Mouse (Mus musculus): ENCODE measurements around the gene Ugcg. TPM values are rescaled to one million over a fixed set of nuclear protein-coding genes. Genes with fewer than 3 reads are reported as not detected.

Ugcg gene
- polyA plus RNA-seq (2014; fragmentation: Illumina TruSeq; extraction: RNeasy Lipid Tissue Mini Kit (QIAGEN cat#74804); ENCODE audit: low read depth, low replicate concordance), result 10.5 TPM

DNA sequence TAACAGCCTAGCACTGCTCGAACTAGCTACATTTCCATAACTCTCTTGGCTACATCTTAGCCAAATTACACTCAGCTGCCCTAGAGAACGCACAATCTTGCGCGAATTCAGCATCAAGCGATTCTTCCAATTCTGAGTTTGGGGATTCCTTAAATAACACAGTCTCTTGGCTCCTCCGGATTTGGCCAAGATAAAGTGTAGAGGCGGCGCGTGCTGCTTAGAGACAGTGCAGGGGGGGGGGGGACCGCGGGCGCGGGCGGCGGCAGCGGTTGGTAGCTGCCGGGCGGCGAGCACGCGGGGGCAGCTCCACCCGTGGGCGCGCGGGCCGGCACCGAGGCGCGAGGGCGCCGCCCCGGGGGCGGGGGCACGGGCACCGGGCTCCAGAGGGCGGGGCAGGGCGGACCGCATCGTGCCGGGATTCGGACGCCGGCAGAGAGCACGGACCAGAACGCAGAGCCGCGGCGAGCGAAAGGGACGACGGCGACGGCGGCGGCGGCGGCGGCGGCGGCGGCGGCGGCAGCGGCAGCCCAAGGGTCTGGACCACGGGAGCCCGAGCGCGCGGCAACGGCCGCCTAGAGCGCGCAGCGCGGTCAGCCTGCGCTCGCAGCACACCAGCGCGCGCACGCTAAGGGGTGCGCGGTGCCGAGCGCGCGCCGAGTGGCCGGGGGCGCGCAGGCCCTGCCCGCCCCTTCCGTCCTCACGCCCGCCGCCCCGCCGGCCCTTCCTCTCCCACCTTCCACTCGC, at the start of gene Ugcg:
Gene Ugcg (plus strand): TSS at position 456 of the 744 bp plus-strand sequence.

Other genes with a start within 250 kb of the Ugcg start
- gene Zkscan16, start 245.6 kb upstream of the Ugcg start, polyA plus RNA-seq (2014; fragmentation: Illumina TruSeq; extraction: RNeasy Lipid Tissue Mini Kit (QIAGEN cat#74804); ENCODE audit: low read depth, low replicate concordance), result 0.21 TPM
- 2.8 TPM for gene Ptgr1, start 202.1 kb upstream of the Ugcg start, polyA plus RNA-seq (2014; fragmentation: Illumina TruSeq; extraction: RNeasy Lipid Tissue Mini Kit (QIAGEN cat#74804); ENCODE audit: low read depth, low replicate concordance)
- gene Dnajc25, start 194.2 kb upstream of the Ugcg start, polyA plus RNA-seq (2014; fragmentation: Illumina TruSeq; extraction: RNeasy Lipid Tissue Mini Kit (QIAGEN cat#74804); ENCODE audit: low read depth, low replicate concordance), result 15.1 TPM
- not detected for gene Gm20503, start 186.0 kb upstream of the Ugcg start, polyA plus RNA-seq (2014; fragmentation: Illumina TruSeq; extraction: RNeasy Lipid Tissue Mini Kit (QIAGEN cat#74804); ENCODE audit: low read depth, low replicate concordance)
- gene Gng10, start 154.2 kb upstream of the Ugcg start, polyA plus RNA-seq (2014; fragmentation: Illumina TruSeq; extraction: RNeasy Lipid Tissue Mini Kit (QIAGEN cat#74804); ENCODE audit: low read depth, low replicate concordance), result 19.1 TPM
- not detected for gene AI481877, start 50.3 kb upstream of the Ugcg start, polyA plus RNA-seq (2014; fragmentation: Illumina TruSeq; extraction: RNeasy Lipid Tissue Mini Kit (QIAGEN cat#74804); ENCODE audit: low read depth, low replicate concordance)
- gene Susd1, start 249.4 kb downstream of the Ugcg start, polyA plus RNA-seq (2014; fragmentation: Illumina TruSeq; extraction: RNeasy Lipid Tissue Mini Kit (QIAGEN cat#74804); ENCODE audit: low read depth, low replicate concordance), result 1.8 TPM